Mouse (Mus musculus) heart, adult 2 months (tissue): ENCODE measurements at regions not wholly inside any gene's neighbourhood (a gene's known extent, or its start where the extent isn't known, plus 50 kb on each side); places are given as distances from the start of the nearest gene placed in this dataset.

Experiments used
- DNase-seq, 2 experiments: peaks; one replicate each; pipeline ENCODE4 v3.0.0; 2021
- H3K27ac ChIP-seq: fragments of 200-600 bp; 2 replicates; pipeline ENCODE4 v1.8.1; 2022
- H3K27me3 ChIP-seq: fragments of 200-500 bp; 2 replicates; pipeline ENCODE4 v1.6.1; 2012; ENCODE audit warnings: mild to moderate bottlenecking, low read length, inconsistent platforms, mixed read lengths; ENCODE audit not compliant: control insufficient read depth, insufficient read depth
- H3K36me3 ChIP-seq: fragments of 200-500 bp; 2 replicates; pipeline ENCODE4 v1.6.1; 2012; ENCODE audit warnings: low read length, inconsistent platforms; ENCODE audit not compliant: control insufficient read depth, insufficient read depth
- H3K4me1 ChIP-seq: fragments of 200-500 bp; 2 replicates; pipeline ENCODE4 v1.6.1; 2011; ENCODE audit warnings: low read length; ENCODE audit not compliant: control insufficient read depth, insufficient read depth
- H3K4me3 ChIP-seq: fragments of 200-600 bp; 2 replicates; pipeline ENCODE4 v1.8.1; 2022
- H3K79me2 ChIP-seq: fragments of 200-500 bp; replicated peaks from 2 replicates; pipeline ENCODE4 v1.6.1; 2012; ENCODE audit warnings: mild to moderate bottlenecking, inconsistent platforms, low read length, moderate library complexity, mixed read lengths; ENCODE audit not compliant: control insufficient read depth, insufficient read depth
- H3K9ac ChIP-seq: fragments of 200-500 bp; 2 replicates; pipeline ENCODE4 v1.6.1; 2012; ENCODE audit warnings: low read depth, mild to moderate bottlenecking, control low read depth, inconsistent platforms, low read length, mixed read lengths
- CTCF ChIP-seq: fragments of 200-600 bp; IDR thresholded peaks from 2 replicates; pipeline ENCODE4 v1.8.1; 2022; ENCODE audit warnings: antibody characterized with exemption, mild to moderate bottlenecking, moderate library complexity
- EP300 ChIP-seq: fragments of 200-500 bp; IDR thresholded peaks from 2 replicates; pipeline ENCODE4 v1.6.1; 2011; ENCODE audit warnings: low read depth, low read length, control low read depth; ENCODE audit not compliant: insufficient read depth
- POLR2A ChIP-seq: fragments of 200-500 bp; IDR thresholded peaks from 2 replicates; pipeline ENCODE4 v1.6.1; 2011; ENCODE audit warnings: mild to moderate bottlenecking, low read depth, low read length, control low read depth; ENCODE audit not compliant: insufficient read depth
- WGBS: fragments of 180-500 bp; shearing (Covaris S2); methylation state at CpG from one replicate; pipeline ENCODE4 v1.1.7; 2018; 5-methylcytosine and 5-hydroxymethylcytosine counted together
- intact Hi-C: fragments of 180-260 bp; cut with DNase I; formaldehyde crosslinking; loops from one replicate; pipeline ENCODE4 v1.15.1; 2025

DNA sequence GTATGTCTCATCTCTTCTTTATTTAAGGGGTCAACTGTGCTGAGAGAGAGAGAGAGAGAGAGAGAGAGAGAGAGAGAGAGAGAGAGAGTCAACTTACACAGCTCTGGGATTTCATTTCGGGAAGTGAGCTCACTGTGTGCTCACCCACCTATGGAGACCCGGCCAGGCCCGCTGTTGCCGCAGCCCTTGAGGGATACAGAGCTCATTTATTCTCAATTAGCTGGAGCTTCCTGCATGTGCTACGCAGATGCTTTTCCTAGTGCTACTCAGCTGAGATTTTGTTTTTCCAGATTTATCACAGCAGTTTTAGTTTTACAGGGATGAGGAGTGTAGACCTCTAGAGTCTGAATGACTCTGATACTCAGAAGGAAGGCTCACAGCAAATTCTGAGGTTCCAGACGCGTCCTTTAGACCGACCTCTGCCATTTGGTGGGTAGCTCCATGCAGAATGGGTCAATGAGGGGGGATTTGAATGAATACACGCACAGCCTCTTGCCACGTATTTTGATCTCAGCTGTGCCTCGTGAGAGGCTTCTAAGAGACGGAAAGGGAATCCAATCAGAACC lies 170.6 kb upstream of the Krr1 start:
- Histone ChIP-seq H3K9ac (no peak overlapping the region), H3K4me3 (no peak overlapping the region), H3K27me3 (no peaks in the 10 kb centered on the region), H3K27ac (no peak overlapping the region; the same call in 1 of the 2 replicates), H3K36me3 (no peaks in the 10 kb centered on the region), H3K79me2 (no peaks in the 10 kb centered on the region), H3K4me1 (peaks cover under 1% of the 10 kb centered on the region)
- 66% methylated on average over 12 of the region's 12 CpGs for WGBS
- DNase-seq, result peak in 1 of 2 experiments; percentile 14
- intact Hi-C loops, result no loop called here
- TF ChIP-seq POLR2A (no peak), CTCF (no peak), EP300 (no peak)

- no peaks in the 10 kb centered on the region for H3K79me2 ChIP-seq
- DNase-seq, result no peak
- H3K4me3 ChIP-seq, result no peak overlapping the region
- intact Hi-C loops, result no loop called here
- H3K27ac ChIP-seq, result no peak overlapping the region
- H3K36me3 ChIP-seq, result no peaks in the 10 kb centered on the region
- WGBS, result 79% methylated on average over 3 of the region's 3 CpGs
- H3K4me1 ChIP-seq, result peaks cover 2% of the 10 kb centered on the region
- no peak overlapping the region for H3K9ac ChIP-seq
- TF ChIP-seq EP300 (no peak), POLR2A (no peak), CTCF (no peak)
- H3K27me3 ChIP-seq, result no peaks in the 10 kb centered on the region
Observed at GRCm38 (mm10) chr10:111806333-111806732, 166.1 kb upstream of the Krr1 start.

GRCm38 (mm10) chr10:111806916-111807315 lies 165.5 kb upstream of the Krr1 start:
- WGBS, result 17% methylated on average over 5 of the region's 5 CpGs
- H3K4me3 ChIP-seq, result no peak overlapping the region
- H3K36me3 ChIP-seq, result no peaks in the 10 kb centered on the region
- H3K27me3 ChIP-seq, result no peaks in the 10 kb centered on the region
- H3K79me2 ChIP-seq, result no peaks in the 10 kb centered on the region
- H3K27ac ChIP-seq, result no peak overlapping the region
- H3K4me1 ChIP-seq, result peaks cover 2% of the 10 kb centered on the region
- no peak overlapping the region for H3K9ac ChIP-seq
- DNase-seq, result no peak
- no peak for TF ChIP-seq EP300
- TF ChIP-seq CTCF, result no peak
- TF ChIP-seq POLR2A, result no peak
- intact Hi-C loops, result no loop called here

DNA sequence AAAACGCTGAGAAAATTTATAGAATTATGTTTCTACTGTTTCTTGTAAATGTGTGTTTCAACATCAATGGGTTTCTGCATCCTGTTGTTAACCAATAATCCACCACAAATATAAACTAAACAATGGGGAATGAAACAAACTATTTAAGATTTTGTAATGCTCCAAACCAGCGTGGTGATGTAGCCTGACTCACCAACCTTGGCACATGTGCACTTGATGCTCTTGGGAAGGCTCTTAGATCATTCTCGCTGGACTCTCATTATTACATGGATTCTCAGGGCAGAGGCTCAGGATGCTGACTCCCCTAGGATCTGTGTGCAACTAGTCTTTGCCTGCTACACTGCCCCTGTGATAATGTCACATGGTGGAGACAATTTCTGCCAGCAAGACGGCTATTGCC lies 158.7 kb upstream of the Krr1 start:
- H3K4me3 ChIP-seq, result no peak overlapping the region
- H3K27ac ChIP-seq, result no peak overlapping the region
- TF ChIP-seq CTCF (no peak), EP300 (no peak), POLR2A (no peak)
- H3K79me2 ChIP-seq, result no peaks in the 10 kb centered on the region
- intact Hi-C loops, result loop anchor here (10.0 kb wide), 1 partner anchor 309 kb away; the partner anchor contains the start of gene Phlda1
- peak; percentile 36 to 44 for DNase-seq
- no peaks in the 10 kb centered on the region for H3K27me3 ChIP-seq
- 72% methylated on average over 4 of the region's 4 CpGs for WGBS
- H3K4me1 ChIP-seq, result peaks cover 1% of the 10 kb centered on the region; the same call in 1 of the 2 replicates
- H3K9ac ChIP-seq, result no peak overlapping the region
- H3K36me3 ChIP-seq, result no peaks in the 10 kb centered on the region

DNA sequence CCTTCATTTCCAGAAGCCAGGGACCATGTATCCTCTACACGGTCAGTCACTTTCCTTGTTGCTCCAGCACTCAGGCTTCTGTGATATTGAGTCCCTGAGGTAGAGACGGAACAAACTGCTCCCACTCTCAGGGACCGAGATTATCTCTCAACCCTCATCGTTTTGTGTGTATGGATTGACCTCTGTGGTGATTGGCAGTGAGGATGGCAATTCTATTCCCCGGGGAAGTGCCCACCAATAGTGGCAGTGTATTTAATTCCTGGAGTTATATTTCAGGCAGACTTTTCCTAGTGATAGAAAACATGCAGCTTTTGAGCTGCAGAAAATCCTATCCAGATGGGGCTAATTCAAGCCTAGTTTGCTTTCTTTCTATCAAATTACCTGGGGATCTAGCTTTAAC lies 157.8 kb upstream of the Krr1 start:
- no peak overlapping the region for H3K27ac ChIP-seq
- H3K9ac ChIP-seq, result no peak overlapping the region
- no peak for DNase-seq
- no peaks in the 10 kb centered on the region for H3K79me2 ChIP-seq
- 67% methylated on average over 5 of the region's 5 CpGs for WGBS
- H3K36me3 ChIP-seq, result no peaks in the 10 kb centered on the region
- no peaks in the 10 kb centered on the region for H3K27me3 ChIP-seq
- TF ChIP-seq CTCF (no peak), EP300 (no peak), POLR2A (no peak)
- H3K4me3 ChIP-seq, result no peak overlapping the region
- H3K4me1 ChIP-seq, result peaks cover 1% of the 10 kb centered on the region; the same call in 1 of the 2 replicates
- intact Hi-C loops, result loop anchor here (10.0 kb wide), 1 partner anchor 310 kb away; the partner anchor contains the start of gene Phlda1

- Histone ChIP-seq H3K36me3 (no peaks in the 10 kb centered on the region), H3K4me1 (peaks cover 1% of the 10 kb centered on the region; the same call in 1 of the 2 replicates), H3K79me2 (no peaks in the 10 kb centered on the region), H3K4me3 (no peak overlapping the region), H3K27ac (no peak overlapping the region), H3K9ac (no peak overlapping the region), H3K27me3 (no peaks in the 10 kb centered on the region)
- DNase-seq, result no peak
- TF ChIP-seq CTCF (no peak), EP300 (no peak)
- WGBS, result 90% methylated on average over 2 of the region's 2 CpGs
- intact Hi-C loops, result loop anchor here (10.0 kb wide), 1 partner anchor 310 kb away; the partner anchor contains the start of gene Phlda1
Observed at GRCm38 (mm10) chr10:111815160-111815559, 157.3 kb upstream of the Krr1 start.
